Mouse (Mus musculus): ENCODE data around the gene Calr4. TPM values are rescaled to one million over a fixed set of nuclear protein-coding genes. Genes with fewer than 3 reads are reported as not detected.
A peak's percentile ranks its signal among the peaks of the same experiment; 100 is the strongest.

Gene Calr4
- total RNA-seq, 2 experiments from 2014 or later: 0.79 to 0.86 TPM

DNA sequence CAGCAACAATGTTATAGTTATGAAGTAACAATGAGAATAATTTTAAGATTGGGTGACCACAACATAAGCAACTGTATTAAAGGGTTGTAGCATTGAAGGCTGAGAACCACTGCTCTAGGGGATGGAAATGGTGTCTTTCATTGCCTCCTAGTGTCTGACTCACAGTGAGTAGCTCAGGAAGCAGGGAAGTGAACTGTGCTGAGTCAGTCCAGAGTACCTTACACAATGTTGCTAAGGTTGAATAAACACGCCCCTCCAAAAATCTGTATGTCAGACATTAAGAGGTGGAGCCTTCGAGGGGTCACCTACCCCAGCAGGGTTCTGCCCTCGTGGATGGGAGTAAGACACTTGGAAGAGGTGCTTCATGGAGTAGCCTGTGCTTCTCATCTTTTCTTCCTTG lies 20.3 kb upstream of the Calr4 start:
- Histone ChIP-seq H3K27ac (no peak overlapping the region), H3K4me3 (no peak overlapping the region)
- no peak for TF ChIP-seq CTCF (conservative IDR thresholded peaks at IDR 0.05)
- no peak for DNase-seq (ENCODE audit: low spot score in 2 of 2)

DNA sequence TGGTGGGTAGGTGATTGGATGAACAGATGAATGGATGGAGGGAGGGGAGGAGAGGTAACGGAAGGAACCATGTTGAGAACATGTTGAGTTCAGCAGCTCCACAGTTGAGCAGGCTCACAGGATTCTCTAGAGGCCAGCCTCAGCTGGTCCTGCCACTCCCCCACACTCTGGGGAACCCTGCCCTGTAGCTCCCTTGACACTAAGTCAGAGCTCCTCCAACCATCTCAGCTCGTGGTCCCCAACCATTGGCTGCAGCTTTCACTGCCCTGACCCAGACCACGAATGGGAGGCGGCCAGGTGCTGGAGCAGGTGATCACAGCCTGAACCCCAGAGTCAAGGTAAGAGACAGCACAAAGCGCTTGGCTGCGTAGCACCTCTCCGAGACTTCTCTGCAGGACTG lies 16.3 kb upstream of the Calr4 start:
- no peak for DNase-seq (ENCODE audit: low spot score in 2 of 2)
- H3K4me3 ChIP-seq: no peak overlapping the region
- no peak for TF ChIP-seq CTCF (conservative IDR thresholded peaks at IDR 0.05)
- no peak overlapping the region for H3K27ac ChIP-seq

DNA sequence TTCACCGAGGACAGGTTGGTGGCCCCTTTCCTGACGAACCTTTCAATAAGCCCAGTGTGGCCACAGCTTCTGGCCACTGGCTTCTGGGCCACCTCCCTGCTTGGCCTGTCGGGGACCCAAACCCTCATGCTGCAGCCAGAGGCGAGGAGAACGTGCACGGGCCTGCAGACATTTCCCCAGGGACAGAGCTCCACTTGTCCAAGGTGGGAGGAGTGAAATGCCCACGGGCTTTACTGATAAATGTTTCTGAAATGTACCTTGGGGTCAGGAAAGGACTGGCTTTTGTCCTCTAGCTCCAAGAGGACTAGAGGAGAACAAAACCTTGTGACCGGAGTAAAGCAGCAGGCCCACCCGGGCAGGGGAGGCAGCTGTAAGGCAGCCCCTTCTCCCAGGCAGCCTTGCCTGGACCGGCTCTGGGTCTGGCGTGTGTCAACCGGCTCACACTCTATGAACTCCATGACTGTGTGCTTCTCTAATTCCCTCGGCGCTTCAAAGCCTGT lies 13.8 kb upstream of the Calr4 start:
- Histone ChIP-seq H3K27ac (no peak overlapping the region), H3K4me3 (no peak overlapping the region)
- TF ChIP-seq CTCF (conservative IDR thresholded peaks at IDR 0.05): no peak
- no peak for DNase-seq (ENCODE audit: low spot score in 2 of 2)

DNA sequence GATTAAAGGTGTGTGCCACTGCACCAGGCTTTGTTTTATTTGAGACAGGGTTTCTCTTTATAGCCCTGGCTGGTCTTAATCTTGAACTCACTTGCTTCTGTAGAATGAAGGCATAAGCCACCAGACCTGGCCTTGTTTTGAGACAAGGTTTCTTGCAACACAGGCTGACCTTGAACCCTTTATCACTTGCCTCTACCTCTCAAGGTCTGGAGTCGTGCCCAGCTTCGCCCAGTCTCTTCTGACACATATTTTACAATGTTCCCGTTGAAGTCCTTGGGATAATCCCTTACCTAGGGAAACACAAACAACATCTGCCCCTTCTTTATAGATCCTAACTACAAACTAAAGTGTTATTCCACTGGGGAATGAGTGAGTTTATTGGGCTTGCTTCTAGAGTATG lies 12.3 kb upstream of the Calr4 start:
- no peak overlapping the region for H3K4me3 ChIP-seq
- no peak for TF ChIP-seq CTCF (conservative IDR thresholded peaks at IDR 0.05)
- DNase-seq (ENCODE audit: low spot score in 2 of 2): no peak
- no peak overlapping the region for H3K27ac ChIP-seq

DNA sequence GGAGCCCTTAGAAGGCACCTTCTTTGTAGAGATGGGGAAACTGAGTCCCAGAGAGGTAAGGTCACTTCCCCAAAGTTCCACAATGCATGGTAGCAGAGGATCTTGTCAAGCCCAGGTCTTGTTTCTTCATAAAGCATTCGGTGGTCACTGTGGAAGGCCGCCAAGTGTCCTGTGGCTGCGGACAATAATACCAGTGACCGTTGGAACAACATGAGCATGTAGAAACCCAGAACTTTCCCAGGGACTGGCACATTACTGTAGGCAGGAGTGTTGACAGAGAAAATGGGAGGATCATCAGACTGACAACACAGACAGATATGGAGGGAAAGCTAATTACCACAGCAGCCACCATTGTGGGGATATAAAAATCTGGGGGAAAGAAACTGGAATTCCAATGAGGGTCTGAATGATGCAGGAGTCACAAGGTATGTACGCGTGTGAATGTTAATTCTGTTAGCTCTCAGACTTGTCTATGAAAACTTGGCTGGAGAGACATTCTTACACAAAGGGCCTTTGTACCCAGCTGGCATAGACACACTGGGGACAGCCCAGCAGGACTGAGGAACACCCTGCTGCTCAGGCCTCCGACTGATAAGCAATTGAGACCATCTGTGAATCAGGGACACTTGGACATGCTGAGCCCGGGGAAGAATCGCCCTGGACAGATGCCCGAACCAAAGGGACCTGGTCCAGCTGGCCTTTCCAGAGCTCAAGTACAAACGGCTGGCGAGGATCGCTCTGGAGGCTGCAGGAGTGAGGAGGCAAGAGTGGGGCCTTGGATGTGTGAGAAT lies 9.3 kb upstream of the Calr4 start:
- TF ChIP-seq CTCF (conservative IDR thresholded peaks at IDR 0.05): no peak
- H3K27ac ChIP-seq: peak overlapping the region; percentile 81
- no peak overlapping the region for H3K4me3 ChIP-seq
- DNase-seq (ENCODE audit: low spot score in 2 of 2): peak; percentile 76 to 87

DNA sequence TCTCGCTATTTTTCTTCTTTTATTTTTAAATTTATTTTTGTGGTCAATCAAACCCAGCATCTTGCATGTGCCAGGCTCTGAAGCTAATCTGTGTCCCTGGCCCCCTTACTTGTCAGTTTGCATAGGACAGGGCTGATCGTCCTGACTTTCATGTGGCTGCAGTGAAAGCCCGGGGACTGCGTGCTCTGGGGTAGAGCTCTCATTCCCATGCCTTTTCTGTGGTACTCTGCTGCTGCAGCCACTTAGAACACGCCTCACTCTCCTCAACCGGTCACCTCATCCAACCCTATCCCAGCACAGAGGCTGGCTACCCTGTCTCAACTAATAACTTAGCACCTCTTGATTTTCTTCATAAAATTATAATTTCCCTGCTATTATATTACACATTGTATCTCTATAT lies 8.7 kb upstream of the Calr4 start:
- no peak for DNase-seq (ENCODE audit: low spot score in 2 of 2)
- Histone ChIP-seq H3K4me3 (no peak overlapping the region), H3K27ac (peak overlapping the region; percentile 81)
- no peak for TF ChIP-seq CTCF (conservative IDR thresholded peaks at IDR 0.05)

DNA sequence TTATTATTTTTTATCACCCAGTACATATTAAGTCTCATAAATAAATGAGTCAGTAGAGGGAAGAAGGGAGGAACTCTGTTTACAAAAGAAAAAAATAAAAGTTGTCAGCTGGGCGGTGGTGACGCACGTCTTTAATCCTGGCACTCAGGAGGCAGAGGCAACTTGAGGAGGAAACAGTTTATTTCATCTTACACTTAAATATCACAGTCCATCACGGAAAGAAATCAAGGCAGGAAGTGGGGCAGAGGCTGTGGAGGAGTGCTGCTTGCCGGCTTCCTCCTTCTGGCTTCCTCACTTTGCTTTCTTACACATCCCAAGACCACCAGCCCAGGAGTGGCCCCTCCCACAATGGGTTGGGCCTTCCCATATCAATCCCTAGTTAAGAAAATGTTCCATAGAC lies 8.2 kb upstream of the Calr4 start:
- peak overlapping the region; percentile 81 for H3K27ac ChIP-seq
- no peak overlapping the region for H3K4me3 ChIP-seq
- TF ChIP-seq CTCF (conservative IDR thresholded peaks at IDR 0.05): no peak
- no peak for DNase-seq (ENCODE audit: low spot score in 2 of 2)

DNA sequence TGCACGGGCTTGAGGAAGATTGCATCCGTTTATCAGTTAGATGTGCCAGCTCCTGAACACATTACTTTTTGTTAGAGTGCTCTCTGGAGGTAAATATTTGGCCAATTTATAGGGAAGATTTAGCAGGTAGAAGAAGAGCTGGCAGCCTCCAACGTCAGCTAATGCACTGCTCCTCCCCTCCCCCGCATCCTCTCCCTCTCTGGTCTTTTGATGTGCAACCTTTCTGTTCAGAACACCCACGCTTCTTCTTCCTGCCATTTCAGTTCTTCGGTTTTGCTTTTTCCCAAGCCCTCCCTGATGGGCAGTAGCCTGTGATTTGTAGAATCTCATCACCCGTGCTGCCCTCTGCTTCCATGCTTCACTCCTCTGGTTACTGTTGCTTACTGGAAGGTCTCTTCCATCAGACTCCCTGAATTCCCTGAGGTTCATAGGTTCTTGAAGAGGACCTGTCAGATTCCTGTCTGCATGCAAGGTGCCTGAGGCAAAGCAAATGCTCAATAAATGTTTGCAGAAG lies 4.5 kb upstream of the Calr4 start:
- Histone ChIP-seq H3K4me3 (no peak overlapping the region), H3K27ac (no peak overlapping the region)
- DNase-seq (ENCODE audit: low spot score in 2 of 2): no peak
- TF ChIP-seq CTCF (conservative IDR thresholded peaks at IDR 0.05): no peak

DNA sequence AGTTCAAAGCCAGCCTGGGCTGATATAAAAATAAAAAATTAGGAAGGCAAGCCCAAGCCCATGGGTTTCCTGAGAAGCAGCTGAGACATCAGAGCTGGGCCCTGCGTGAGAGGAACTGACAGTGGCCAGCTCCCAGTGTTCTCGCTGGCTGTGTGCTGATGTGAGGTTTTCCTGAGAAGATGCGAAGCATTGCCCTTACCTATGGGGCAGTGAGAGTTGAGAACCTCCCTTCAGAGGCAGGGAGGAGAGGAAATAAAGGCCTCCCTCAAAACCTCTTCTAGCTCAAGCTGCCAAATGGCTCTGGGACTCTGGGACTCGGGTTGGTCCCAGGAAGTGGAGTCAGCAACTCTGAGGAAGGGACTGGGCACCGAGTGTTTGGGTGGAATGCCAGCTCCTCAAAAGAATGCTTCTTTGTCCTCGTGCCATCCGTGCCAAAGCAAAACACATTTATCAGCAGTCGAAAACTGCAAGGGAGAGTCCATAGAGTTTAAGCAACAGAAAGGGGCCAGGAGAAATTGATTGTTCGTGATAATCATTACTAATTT lies 593 bp downstream of the Calr4 start:
- TF ChIP-seq CTCF (conservative IDR thresholded peaks at IDR 0.05): no peak
- no peak overlapping the region for H3K4me3 ChIP-seq
- H3K27ac ChIP-seq: peak overlapping the region; percentile 58
- DNase-seq (ENCODE audit: low spot score in 2 of 2): peak in 1 of 2 experiments; percentile 15

DNA sequence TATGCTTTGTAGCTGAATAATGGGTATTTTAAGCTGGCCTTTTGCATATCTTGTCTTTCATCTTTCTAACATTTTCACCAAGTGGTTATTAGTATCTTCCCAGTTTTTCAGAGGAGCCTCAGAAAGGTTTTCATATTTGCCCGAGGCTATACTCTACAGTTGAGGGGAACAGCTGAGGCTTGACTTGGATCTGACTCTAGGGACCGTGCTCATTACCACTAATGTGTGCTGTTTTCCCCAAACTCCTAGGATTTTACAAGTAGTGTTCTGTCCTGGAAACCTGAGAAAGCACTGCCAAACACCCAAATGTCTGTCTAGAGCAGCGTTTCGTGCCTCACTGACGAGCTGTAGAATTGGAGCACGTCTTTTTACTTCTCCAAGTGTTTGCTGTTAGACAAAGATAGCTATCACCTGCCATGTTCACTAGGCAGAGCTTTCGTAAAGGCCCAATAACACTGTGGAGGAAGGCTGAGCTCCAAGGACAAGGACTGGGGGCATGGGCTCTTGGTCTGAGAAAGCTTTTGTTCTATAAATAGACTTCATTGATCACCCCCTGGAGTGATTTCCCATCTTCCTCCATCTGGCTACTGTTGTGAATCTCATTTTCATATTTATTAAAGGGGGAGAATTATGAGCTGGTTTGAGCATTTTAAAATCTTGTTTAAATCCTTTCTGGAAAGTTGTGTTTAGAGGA lies 2.0 kb downstream of the Calr4 start:
- Histone ChIP-seq H3K4me3 (no peak overlapping the region), H3K27ac (peak overlapping the region; percentile 41; the same call in 1 of the 2 replicates)
- TF ChIP-seq CTCF (conservative IDR thresholded peaks at IDR 0.05): no peak
- DNase-seq (ENCODE audit: low spot score in 2 of 2): no peak

DNA sequence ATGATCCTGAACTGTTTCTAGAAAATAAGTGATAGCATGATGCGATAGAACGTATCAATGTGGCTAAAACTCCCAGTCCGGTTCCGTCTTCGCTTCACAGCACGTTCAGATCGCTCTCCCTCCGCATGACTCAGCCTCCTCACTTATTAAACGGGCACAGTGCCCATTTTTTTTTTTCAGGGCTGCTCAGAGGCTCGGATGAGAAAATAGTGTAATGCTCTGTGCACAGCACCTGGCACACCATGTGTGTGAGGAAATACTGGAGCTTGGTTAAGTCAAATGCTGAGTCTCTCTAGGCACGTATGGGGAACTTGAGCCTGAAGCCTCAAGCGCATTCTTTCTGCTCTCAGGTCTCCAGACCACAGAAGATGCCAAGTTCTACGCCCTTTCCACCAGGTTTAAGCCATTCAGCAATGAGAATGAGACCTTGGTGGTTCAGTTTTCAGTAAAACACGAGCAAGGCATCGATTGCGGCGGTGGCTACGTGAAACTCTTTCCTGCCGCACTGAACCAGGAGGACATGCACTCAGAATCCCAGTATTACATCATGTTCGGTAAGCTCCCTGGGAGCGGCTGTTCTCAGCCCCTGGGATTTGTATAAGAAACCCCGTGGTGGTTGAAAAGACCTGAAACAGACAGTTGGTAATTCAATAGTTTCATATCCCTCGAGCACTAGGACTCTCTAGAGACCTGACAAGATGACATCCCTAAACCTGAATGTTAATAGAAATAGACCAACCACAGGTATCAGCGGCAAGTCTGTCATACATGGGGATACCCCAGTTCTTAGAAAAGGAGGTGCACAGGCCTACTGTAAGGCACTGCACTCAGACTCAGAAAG lies 4.4 kb downstream of the Calr4 start:
- no peak overlapping the region for H3K4me3 ChIP-seq
- DNase-seq (ENCODE audit: low spot score in 2 of 2): peak; percentile 53 to 65
- no peak for TF ChIP-seq CTCF (conservative IDR thresholded peaks at IDR 0.05)
- H3K27ac ChIP-seq: 0 out of 2 replicates have a peak overlapping the region, but pooled peaks have one; percentile 15

DNA sequence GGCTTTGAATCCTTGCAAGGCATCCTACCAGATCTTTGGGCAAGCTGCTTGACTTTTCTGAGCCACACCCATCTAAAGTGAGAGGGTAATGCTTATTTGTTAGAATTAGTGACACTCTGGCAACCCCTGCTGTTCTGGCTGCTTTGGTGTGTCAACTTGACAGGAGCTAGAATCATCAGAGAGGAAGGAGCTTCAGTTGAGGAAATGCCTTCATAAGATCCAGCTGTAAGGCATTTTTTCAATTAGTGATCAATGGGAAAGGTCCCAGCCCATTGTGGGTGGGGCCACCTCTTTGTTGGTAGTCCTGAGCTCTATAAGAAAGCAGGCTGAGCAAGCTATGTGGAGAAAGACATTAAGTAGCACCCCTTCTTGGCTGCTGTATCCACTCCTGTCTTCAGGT lies 6.9 kb downstream of the Calr4 start:
- no peak for TF ChIP-seq CTCF (conservative IDR thresholded peaks at IDR 0.05)
- H3K27ac ChIP-seq: no peak overlapping the region
- no peak for DNase-seq (ENCODE audit: low spot score in 2 of 2)
- no peak overlapping the region for H3K4me3 ChIP-seq

Data from layer of hippocampus, adult 2 months (tissue).